Mouse (Mus musculus) hindbrain, embryonic 10.5 days (tissue): ENCODE measurements around the gene Cep55. TPM values are rescaled to one million over a fixed set of nuclear protein-coding genes. Genes with fewer than 3 reads are reported as not detected.

Experiments used
- DNase-seq: peaks from one replicate; pipeline ENCODE4 v3.0.0-alpha.2; 2017; ENCODE audit warnings: low spot score
- H3K27ac ChIP-seq: fragments of 300-500 bp; sonication (generic); 2 replicates; pipeline ENCODE4 v1.5.1; 2016; ENCODE audit warnings: mild to moderate bottlenecking, moderate library complexity
- H3K27me3 ChIP-seq: fragments of 300-500 bp; sonication (generic); 2 replicates; pipeline ENCODE4 v1.6.1; 2016; ENCODE audit warnings: mild to moderate bottlenecking; ENCODE audit not compliant: poor library complexity, insufficient read depth, severe bottlenecking
- H3K36me3 ChIP-seq: fragments of 300-500 bp; sonication (generic); 2 replicates; pipeline ENCODE4 v1.6.1; 2016; ENCODE audit warnings: mild to moderate bottlenecking, moderate library complexity
- H3K4me1 ChIP-seq: fragments of 300-500 bp; sonication (generic); replicated peaks from 2 replicates; pipeline ENCODE4 v1.6.1; 2016; ENCODE audit warnings: mild to moderate bottlenecking
- H3K4me3 ChIP-seq: fragments of 300-500 bp; sonication (generic); 2 replicates; pipeline ENCODE4 v1.5.1; 2016; ENCODE audit warnings: mild to moderate bottlenecking, moderate library complexity
- H3K9me3 ChIP-seq: fragments of 300-500 bp; sonication (generic); 2 replicates; pipeline ENCODE4 v1.6.1; 2016; ENCODE audit warnings: mild to moderate bottlenecking, moderate library complexity
- WGBS: fragments of 180-500 bp; shearing (Covaris S2); methylation state at CpG from one replicate; pipeline ENCODE4 v1.1.7; 2016; 5-methylcytosine and 5-hydroxymethylcytosine counted together
- polyA plus RNA-seq: library from polyadenylated mRNA; unstranded; fragments of >200 nt; fragmentation: Nextera tagmentation; extraction: Ambion mirVana; gene quantifications from 2 replicates; pipeline ENCODE4 v1.2.1, GENCODE M21; 2016

Cep55 gene
- polyA plus RNA-seq, 1 experiment from 2014 or later: 33.5 TPM

GRCm38 (mm10) chr19:38029871-38030270 is 24.9 kb upstream of the Cep55 start:
- H3K36me3 ChIP-seq: no peaks in the 10 kb centered on the region
- 0 out of 2 replicates have a peak overlapping the region, but pooled peaks have one; percentile 16 for H3K27ac ChIP-seq
- H3K9me3 ChIP-seq: no peaks in the 10 kb centered on the region
- no peak for DNase-seq
- no peak overlapping the region for H3K4me3 ChIP-seq
- H3K27me3 ChIP-seq: no peaks in the 10 kb centered on the region
- WGBS: 67% methylated on average over 3 of the region's 3 CpGs
- peaks cover 34% of the 10 kb centered on the region for H3K4me1 ChIP-seq

- Histone ChIP-seq H3K27ac (0 out of 2 replicates have a peak overlapping the region, but pooled peaks have one; percentile 16), H3K36me3 (no peaks in the 10 kb centered on the region)
- 4% methylated on average over 23 of the region's 23 CpGs for WGBS
Observed at GRCm38 (mm10) chr19:38030673-38031137, 24.1 kb upstream of the Cep55 start.

GRCm38 (mm10) chr19:38031144-38031543 is 23.7 kb upstream of the Cep55 start:
- no peaks in the 10 kb centered on the region for H3K27me3 ChIP-seq
- no peak overlapping the region for H3K4me3 ChIP-seq
- H3K4me1 ChIP-seq: peaks cover 23% of the 10 kb centered on the region
- H3K9me3 ChIP-seq: no peaks in the 10 kb centered on the region
- 73% methylated on average over 9 of the region's 9 CpGs for WGBS
- DNase-seq: no peak
- no peak overlapping the region for H3K27ac ChIP-seq
- no peaks in the 10 kb centered on the region for H3K36me3 ChIP-seq

More at GRCm38 (mm10) chr19:38030673-38031137, 24.1 kb upstream of the Cep55 start:
- Histone ChIP-seq H3K27me3 (no peaks in the 10 kb centered on the region), H3K4me1 (peaks cover 26% of the 10 kb centered on the region), H3K4me3 (no peak overlapping the region), H3K9me3 (no peaks in the 10 kb centered on the region)
- no peak for DNase-seq

GRCm38 (mm10) chr19:38032993-38033734 is 21.6 kb upstream of the Cep55 start:
- WGBS: 84% methylated on average over 15 of the region's 15 CpGs
- Histone ChIP-seq H3K27ac (no peak overlapping the region), H3K27me3 (no peaks in the 10 kb centered on the region), H3K36me3 (no peaks in the 10 kb centered on the region), H3K9me3 (no peaks in the 10 kb centered on the region), H3K4me3 (no peak overlapping the region), H3K4me1 (peaks cover 22% of the 10 kb centered on the region)
- no peak for DNase-seq

GRCm38 (mm10) chr19:38033735-38034057 is 21.1 kb upstream of the Cep55 start:
- Histone ChIP-seq H3K4me3 (no peak overlapping the region), H3K27ac (no peak overlapping the region), H3K4me1 (peaks cover 20% of the 10 kb centered on the region), H3K27me3 (no peaks in the 10 kb centered on the region), H3K9me3 (no peaks in the 10 kb centered on the region), H3K36me3 (no peaks in the 10 kb centered on the region)
- 83% methylated on average over 2 of the region's 2 CpGs for WGBS
- no peak for DNase-seq

GRCm38 (mm10) chr19:38034696-38035095 is 20.1 kb upstream of the Cep55 start:
- Histone ChIP-seq H3K27me3 (no peaks in the 10 kb centered on the region), H3K27ac (no peak overlapping the region), H3K9me3 (no peaks in the 10 kb centered on the region), H3K4me1 (peaks cover 19% of the 10 kb centered on the region), H3K36me3 (no peaks in the 10 kb centered on the region), H3K4me3 (no peak overlapping the region)
- WGBS: 84% methylated on average over 2 of the region's 2 CpGs
- no peak for DNase-seq

- 72% methylated on average over 2 of the region's 2 CpGs for WGBS
- H3K27me3 ChIP-seq: peaks cover 4% of the 10 kb centered on the region; the same call in 1 of the 2 replicates
- no peak overlapping the region for H3K4me3 ChIP-seq
- H3K9me3 ChIP-seq: no peaks in the 10 kb centered on the region
- peaks cover 9% of the 10 kb centered on the region; the same call in 1 of the 2 replicates for H3K4me1 ChIP-seq
- no peak overlapping the region for H3K27ac ChIP-seq
- DNase-seq: no peak
- H3K36me3 ChIP-seq: no peaks in the 10 kb centered on the region
Observed at GRCm38 (mm10) chr19:38035766-38036165, 19.0 kb upstream of the Cep55 start.

- H3K27me3 ChIP-seq: peaks cover 29% of the 10 kb centered on the region
- no peak overlapping the region for H3K27ac ChIP-seq
- no peak overlapping the region for H3K4me3 ChIP-seq
- peaks cover 16% of the 10 kb centered on the region for H3K4me1 ChIP-seq
- H3K36me3 ChIP-seq: no peaks in the 10 kb centered on the region
- no peaks in the 10 kb centered on the region for H3K9me3 ChIP-seq
- no peak for DNase-seq
- WGBS: 85% methylated on average over 2 of the region's 2 CpGs
Observed at GRCm38 (mm10) chr19:38038267-38038666, 16.5 kb upstream of the Cep55 start.

- peak overlapping the region; percentile 55; the same call in 1 of the 2 replicates for H3K4me3 ChIP-seq
- WGBS: 42% methylated on average over 5 of the region's 5 CpGs
Observed at GRCm38 (mm10) chr19:38042261-38042722, 12.5 kb upstream of the Cep55 start.

GRCm38 (mm10) chr19:38043281-38043981 is 11.4 kb upstream of the Cep55 start, which contains the start of gene Myof:
TSS of gene Myof (minus strand) at chr19:38043577.
- H3K27me3 ChIP-seq: peaks cover 49% of the 10 kb centered on the region

More at GRCm38 (mm10) chr19:38042261-38042722, 12.5 kb upstream of the Cep55 start:
- H3K27me3 ChIP-seq: peaks cover 49% of the 10 kb centered on the region
- no peaks in the 10 kb centered on the region for H3K36me3 ChIP-seq
- DNase-seq: no peak
- no peak overlapping the region for H3K27ac ChIP-seq
- no peaks in the 10 kb centered on the region for H3K9me3 ChIP-seq
- H3K4me1 ChIP-seq: peaks cover 19% of the 10 kb centered on the region

GRCm38 (mm10) chr19:38045198-38045597 is 9.6 kb upstream of the Cep55 start:
- Histone ChIP-seq H3K27me3 (peaks cover 49% of the 10 kb centered on the region), H3K4me1 (peaks cover 19% of the 10 kb centered on the region), H3K36me3 (no peaks in the 10 kb centered on the region), H3K9me3 (no peaks in the 10 kb centered on the region), H3K4me3 (no peak overlapping the region), H3K27ac (no peak overlapping the region)
- no peak for DNase-seq
- WGBS: 92% methylated on average over 3 of the region's 3 CpGs

More at GRCm38 (mm10) chr19:38043281-38043981, 11.4 kb upstream of the Cep55 start, which contains the start of gene Myof:
- H3K9me3 ChIP-seq: no peaks in the 10 kb centered on the region
- peak within 1 kb of the TSS; percentile 55 for H3K4me3 ChIP-seq
- under 1% methylated on average over 28 of the region's 28 CpGs for WGBS
- peak within 1 kb of the TSS; percentile 76 for H3K27ac ChIP-seq
- peak; percentile 49 for DNase-seq
- H3K4me1 ChIP-seq: peaks cover 19% of the 10 kb centered on the region
- no peaks in the 10 kb centered on the region for H3K36me3 ChIP-seq

- Histone ChIP-seq H3K4me3 (no peak overlapping the region), H3K36me3 (no peaks in the 10 kb centered on the region), H3K27ac (no peak overlapping the region), H3K4me1 (peaks cover 10% of the 10 kb centered on the region; the same call in 1 of the 2 replicates), H3K9me3 (no peaks in the 10 kb centered on the region), H3K27me3 (peaks cover 6% of the 10 kb centered on the region; the same call in 1 of the 2 replicates)
- WGBS: 88% methylated on average over 1 of the region's 1 CpGs
- no peak for DNase-seq
Observed at GRCm38 (mm10) chr19:38049686-38050085, 5.1 kb upstream of the Cep55 start.
